Mouse (Mus musculus): ENCODE measurements around the gene Pde8b. TPM values are rescaled to one million over a fixed set of nuclear protein-coding genes. Genes with fewer than 3 reads are reported as not detected.

Pde8b gene
- polyA plus RNA-seq, 1 experiment from 2014 or later: 7.3 TPM

GRCm38 (mm10) chr13:95120570-95120969 is 129.6 kb downstream of the Pde8b start:
- no peaks in the 10 kb centered on the region for H3K36me3 ChIP-seq (ENCODE audit: control insufficient read depth, insufficient read depth, low read length)
- no peak overlapping the region for H3K4me2 ChIP-seq (ENCODE audit: low read length)
- H3K27me3 ChIP-seq (ENCODE audit: control insufficient read depth, insufficient read depth, low read length): no peaks in the 10 kb centered on the region
- WGBS: 75% methylated on average over 4 of the region's 4 CpGs
- H3K4me1 ChIP-seq (ENCODE audit: control insufficient read depth, insufficient read depth, low read length): no peaks in the 10 kb centered on the region
- H3K9me3 ChIP-seq (ENCODE audit: control insufficient read depth, low read length): no peaks in the 10 kb centered on the region
- ATAC-seq (ENCODE audit: low FRiP score, low TSS enrichment) (no peak), DNase-seq (no peak)
- no peak overlapping the region for H3K27ac ChIP-seq (replicated peaks; ENCODE audit: low read depth, low read length)
- H3K9ac ChIP-seq (replicated peaks; ENCODE audit: low read length): no peak overlapping the region
- H3K4me3 ChIP-seq (replicated peaks; ENCODE audit: low read depth, low read length): no peak overlapping the region

DNA sequence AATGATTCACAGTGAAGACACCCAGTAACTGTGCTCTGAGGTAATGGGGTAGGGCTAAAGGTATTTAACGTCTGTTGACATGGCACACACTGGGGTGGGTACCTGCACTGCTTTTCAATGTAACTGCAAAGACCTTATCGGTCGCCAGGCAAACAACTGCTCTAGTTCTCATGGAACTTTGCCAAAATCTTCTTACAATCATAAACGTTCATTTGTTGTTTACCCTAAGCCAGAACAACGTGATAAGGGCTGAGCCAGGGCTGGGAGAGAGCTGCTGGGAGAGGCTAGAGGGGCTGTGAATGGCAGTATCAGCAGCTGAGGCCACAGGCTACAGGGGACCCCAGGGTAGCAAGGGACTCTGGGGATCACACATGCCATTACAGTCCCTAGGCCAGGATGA is 136.4 kb downstream of the Pde8b start:
- Histone ChIP-seq H3K4me2 (ENCODE audit: low read length) (no peak overlapping the region), H3K27me3 (ENCODE audit: control insufficient read depth, insufficient read depth, low read length) (no peaks in the 10 kb centered on the region), H3K9me3 (ENCODE audit: control insufficient read depth, low read length) (no peaks in the 10 kb centered on the region), H3K4me1 (ENCODE audit: control insufficient read depth, insufficient read depth, low read length) (no peaks in the 10 kb centered on the region), H3K27ac (replicated peaks; ENCODE audit: low read depth, low read length) (no peak overlapping the region), H3K4me3 (replicated peaks; ENCODE audit: low read depth, low read length) (no peak overlapping the region), H3K9ac (replicated peaks; ENCODE audit: low read length) (no peak overlapping the region), H3K36me3 (ENCODE audit: control insufficient read depth, insufficient read depth, low read length) (no peaks in the 10 kb centered on the region)
- DNase-seq (no peak), ATAC-seq (ENCODE audit: low FRiP score, low TSS enrichment) (no peak)
- WGBS: 64% methylated on average over 5 of the region's 5 CpGs

GRCm38 (mm10) chr13:95109555-95109954 is 140.6 kb downstream of the Pde8b start:
- no peaks in the 10 kb centered on the region for H3K27me3 ChIP-seq (ENCODE audit: control insufficient read depth, insufficient read depth, low read length)
- no peak overlapping the region for H3K4me3 ChIP-seq (replicated peaks; ENCODE audit: low read depth, low read length)
- H3K27ac ChIP-seq (replicated peaks; ENCODE audit: low read depth, low read length): no peak overlapping the region
- no peak overlapping the region for H3K4me2 ChIP-seq (ENCODE audit: low read length)
- DNase-seq (no peak), ATAC-seq (ENCODE audit: low FRiP score, low TSS enrichment) (no peak)
- H3K9ac ChIP-seq (replicated peaks; ENCODE audit: low read length): no peak overlapping the region
- H3K4me1 ChIP-seq (ENCODE audit: control insufficient read depth, insufficient read depth, low read length): no peaks in the 10 kb centered on the region
- WGBS: 90% methylated on average over 3 of the region's 3 CpGs
- no peaks in the 10 kb centered on the region for H3K36me3 ChIP-seq (ENCODE audit: control insufficient read depth, insufficient read depth, low read length)
- no peaks in the 10 kb centered on the region for H3K9me3 ChIP-seq (ENCODE audit: control insufficient read depth, low read length)

DNA sequence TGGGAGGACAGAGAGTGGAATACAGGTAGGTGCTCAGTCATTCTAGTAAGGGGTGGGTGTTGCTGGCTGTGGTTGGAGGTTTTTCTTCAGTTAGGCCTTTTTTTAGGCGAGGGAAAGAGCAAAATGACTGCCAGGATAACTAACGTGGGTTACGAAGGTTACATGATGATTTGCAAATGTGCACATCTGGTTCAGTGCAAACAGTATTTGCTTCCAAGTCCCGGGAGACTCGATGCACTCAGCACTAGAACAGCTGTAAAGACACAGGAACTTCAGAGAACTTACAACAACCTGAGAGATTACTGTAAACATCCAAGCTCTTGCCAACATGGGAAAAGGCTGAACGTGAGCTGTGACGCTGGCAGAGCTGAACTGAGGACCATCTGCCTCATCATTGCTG is 142.1 kb downstream of the Pde8b start:
- 81% methylated on average over 7 of the region's 7 CpGs for WGBS
- no peaks in the 10 kb centered on the region for H3K4me1 ChIP-seq (ENCODE audit: control insufficient read depth, insufficient read depth, low read length)
- H3K9ac ChIP-seq (replicated peaks; ENCODE audit: low read length): no peak overlapping the region
- H3K4me3 ChIP-seq (replicated peaks; ENCODE audit: low read depth, low read length): no peak overlapping the region
- no peaks in the 10 kb centered on the region for H3K27me3 ChIP-seq (ENCODE audit: control insufficient read depth, insufficient read depth, low read length)
- no peak overlapping the region for H3K4me2 ChIP-seq (ENCODE audit: low read length)
- no peaks in the 10 kb centered on the region for H3K36me3 ChIP-seq (ENCODE audit: control insufficient read depth, insufficient read depth, low read length)
- no peak overlapping the region for H3K27ac ChIP-seq (replicated peaks; ENCODE audit: low read depth, low read length)
- DNase-seq (no peak), ATAC-seq (ENCODE audit: low FRiP score, low TSS enrichment) (no peak)
- no peaks in the 10 kb centered on the region for H3K9me3 ChIP-seq (ENCODE audit: control insufficient read depth, low read length)

DNA sequence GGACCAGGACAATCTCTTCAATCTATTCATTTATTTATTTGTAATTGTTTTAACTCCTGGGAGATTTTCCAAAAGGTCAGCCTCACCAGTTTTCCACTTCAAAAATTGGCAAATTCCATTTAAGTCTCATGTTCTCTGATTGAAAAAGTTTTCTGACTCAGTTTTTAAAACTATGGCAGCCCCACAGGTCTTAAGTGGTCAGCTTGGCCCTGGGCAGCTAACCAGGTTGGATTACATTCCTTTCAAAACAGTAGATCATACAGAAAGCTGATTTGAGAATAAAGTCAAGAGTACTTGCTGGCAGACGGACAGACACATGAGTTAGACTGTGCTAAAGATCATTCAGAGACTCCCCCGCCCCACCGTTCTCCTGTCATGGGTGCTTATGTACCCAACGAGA is 145.3 kb downstream of the Pde8b start:
- no peaks in the 10 kb centered on the region for H3K27me3 ChIP-seq (ENCODE audit: control insufficient read depth, insufficient read depth, low read length)
- no peaks in the 10 kb centered on the region for H3K9me3 ChIP-seq (ENCODE audit: control insufficient read depth, low read length)
- ATAC-seq (ENCODE audit: low FRiP score, low TSS enrichment) (no peak), DNase-seq (no peak)
- no peak overlapping the region for H3K4me3 ChIP-seq (replicated peaks; ENCODE audit: low read depth, low read length)
- H3K27ac ChIP-seq (replicated peaks; ENCODE audit: low read depth, low read length): no peak overlapping the region
- H3K4me2 ChIP-seq (ENCODE audit: low read length): no peak overlapping the region
- H3K36me3 ChIP-seq (ENCODE audit: control insufficient read depth, insufficient read depth, low read length): no peaks in the 10 kb centered on the region
- no peaks in the 10 kb centered on the region for H3K4me1 ChIP-seq (ENCODE audit: control insufficient read depth, insufficient read depth, low read length)
- 46% methylated on average over 4 of the region's 4 CpGs for WGBS
- no peak overlapping the region for H3K9ac ChIP-seq (replicated peaks; ENCODE audit: low read length)

DNA sequence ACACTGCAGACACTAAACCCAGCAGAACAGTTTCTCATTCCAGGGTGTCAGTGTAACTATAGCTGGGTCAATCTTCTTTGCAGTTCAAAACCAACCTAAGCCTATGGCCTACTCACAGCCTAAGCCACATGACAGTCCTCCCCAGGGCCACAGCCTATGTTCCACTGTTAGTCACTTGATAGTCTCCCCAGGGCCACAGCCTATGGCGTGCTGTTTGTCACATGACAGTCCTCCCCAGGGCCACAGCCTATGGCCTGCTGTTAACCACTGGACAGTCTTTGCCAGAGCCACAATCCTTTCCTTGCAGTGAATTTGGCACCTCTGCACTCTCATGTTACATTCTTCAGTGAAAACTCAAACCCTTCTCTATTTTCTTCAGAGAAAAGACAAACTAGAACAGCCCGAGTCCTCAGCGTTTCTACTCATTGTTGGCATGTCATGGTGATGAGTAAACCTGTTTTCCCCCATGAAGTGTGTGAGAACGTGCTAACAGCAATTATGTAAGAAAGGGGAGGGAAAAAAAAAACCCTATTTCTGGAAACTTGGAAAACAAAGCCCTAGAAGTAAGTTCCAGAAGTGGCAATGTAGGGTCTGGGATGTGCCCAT is 147.0 kb downstream of the Pde8b start:
- H3K9me3 ChIP-seq (ENCODE audit: control insufficient read depth, low read length): no peaks in the 10 kb centered on the region
- no peak for ATAC-seq (ENCODE audit: low FRiP score, low TSS enrichment)
- H3K9ac ChIP-seq (replicated peaks; ENCODE audit: low read length): no peak overlapping the region

DNA sequence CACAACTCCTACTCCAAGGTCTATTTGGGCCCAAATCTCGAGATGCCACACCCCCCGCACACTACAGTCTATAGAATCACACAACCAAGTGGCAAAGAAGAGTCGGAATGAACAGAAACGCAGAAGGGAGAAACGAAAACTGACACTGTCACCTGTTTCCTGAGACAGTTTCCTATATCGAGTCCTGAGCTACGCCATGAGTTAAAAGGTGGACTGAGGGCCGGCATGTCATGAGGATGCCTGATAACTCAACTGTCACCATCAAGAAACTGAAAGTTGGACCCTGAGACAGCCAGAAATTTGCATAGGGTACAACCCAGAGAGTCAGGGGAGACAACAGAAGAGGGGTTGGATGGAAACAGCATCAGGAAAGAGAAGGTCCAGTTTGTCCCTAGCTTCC is 148.8 kb downstream of the Pde8b start:
- H3K9me3 ChIP-seq (ENCODE audit: control insufficient read depth, low read length): no peaks in the 10 kb centered on the region
- 90% methylated on average over 8 of the region's 8 CpGs for WGBS
- ATAC-seq (ENCODE audit: low FRiP score, low TSS enrichment): no peak

More for the DNA sequence above, 147.0 kb downstream of the Pde8b start:
- Histone ChIP-seq H3K27me3 (ENCODE audit: control insufficient read depth, insufficient read depth, low read length) (no peaks in the 10 kb centered on the region), H3K36me3 (ENCODE audit: control insufficient read depth, insufficient read depth, low read length) (no peaks in the 10 kb centered on the region), H3K4me2 (ENCODE audit: low read length) (no peak overlapping the region), H3K27ac (replicated peaks; ENCODE audit: low read depth, low read length) (no peak overlapping the region), H3K4me1 (ENCODE audit: control insufficient read depth, insufficient read depth, low read length) (no peaks in the 10 kb centered on the region), H3K4me3 (replicated peaks; ENCODE audit: low read depth, low read length) (no peak overlapping the region)
- no peak for DNase-seq
- 63% methylated on average over 4 of the region's 4 CpGs for WGBS

DNA sequence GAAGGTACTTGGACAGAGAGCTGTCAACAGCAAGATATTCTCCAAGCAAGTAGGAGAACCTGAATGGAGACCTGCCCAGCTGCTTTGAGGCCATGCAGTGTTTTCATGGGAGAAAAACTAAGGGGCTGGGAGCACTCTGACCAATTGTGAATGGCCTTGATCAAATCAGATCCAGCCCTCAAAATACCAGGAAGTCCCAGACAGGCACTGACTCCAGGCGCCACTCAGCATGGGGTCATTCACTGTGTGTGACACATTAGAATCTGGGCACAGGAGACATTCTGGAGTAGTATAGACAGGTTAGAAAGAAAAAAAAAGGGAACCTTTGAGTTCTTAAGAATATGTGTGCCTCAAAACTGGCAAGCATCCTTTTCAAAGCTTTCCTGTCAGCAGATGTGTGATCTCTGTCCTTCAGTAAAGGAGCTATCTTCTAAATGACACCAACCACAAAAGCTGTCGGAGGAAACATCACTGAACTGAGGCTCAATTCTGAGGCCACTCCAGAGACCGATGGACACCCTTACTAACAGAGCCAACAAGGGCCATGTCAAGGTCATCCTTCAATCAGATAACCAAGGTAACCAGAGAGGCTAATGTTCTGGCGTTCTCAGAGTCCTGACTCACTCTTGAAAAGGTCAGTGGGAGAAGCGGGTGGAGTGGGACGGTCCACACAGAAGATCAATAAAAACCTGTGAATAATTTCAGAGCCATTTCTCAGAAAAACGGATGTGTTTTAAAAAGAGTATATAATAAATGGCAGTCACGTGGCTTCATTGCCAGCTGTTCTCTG is 151.0 kb downstream of the Pde8b start:
- Histone ChIP-seq H3K27me3 (ENCODE audit: control insufficient read depth, insufficient read depth, low read length) (no peaks in the 10 kb centered on the region), H3K4me3 (replicated peaks; ENCODE audit: low read depth, low read length) (no peak overlapping the region), H3K4me2 (ENCODE audit: low read length) (no peak overlapping the region), H3K9ac (replicated peaks; ENCODE audit: low read length) (no peak overlapping the region), H3K4me1 (ENCODE audit: control insufficient read depth, insufficient read depth, low read length) (no peaks in the 10 kb centered on the region), H3K36me3 (ENCODE audit: control insufficient read depth, insufficient read depth, low read length) (no peaks in the 10 kb centered on the region), H3K27ac (replicated peaks; ENCODE audit: low read depth, low read length) (no peak overlapping the region), H3K9me3 (ENCODE audit: control insufficient read depth, low read length) (no peaks in the 10 kb centered on the region)
- WGBS: 82% methylated on average over 8 of the region's 8 CpGs
- ATAC-seq (ENCODE audit: low FRiP score, low TSS enrichment) (no peak), DNase-seq (no peak)

More for the DNA sequence above, 148.8 kb downstream of the Pde8b start:
- H3K27me3 ChIP-seq (ENCODE audit: control insufficient read depth, insufficient read depth, low read length): no peaks in the 10 kb centered on the region
- no peak overlapping the region for H3K4me2 ChIP-seq (ENCODE audit: low read length)
- no peaks in the 10 kb centered on the region for H3K36me3 ChIP-seq (ENCODE audit: control insufficient read depth, insufficient read depth, low read length)
- no peaks in the 10 kb centered on the region for H3K4me1 ChIP-seq (ENCODE audit: control insufficient read depth, insufficient read depth, low read length)
- no peak overlapping the region for H3K27ac ChIP-seq (replicated peaks; ENCODE audit: low read depth, low read length)
- H3K4me3 ChIP-seq (replicated peaks; ENCODE audit: low read depth, low read length): no peak overlapping the region
- no peak for DNase-seq
- no peak overlapping the region for H3K9ac ChIP-seq (replicated peaks; ENCODE audit: low read length)

DNA sequence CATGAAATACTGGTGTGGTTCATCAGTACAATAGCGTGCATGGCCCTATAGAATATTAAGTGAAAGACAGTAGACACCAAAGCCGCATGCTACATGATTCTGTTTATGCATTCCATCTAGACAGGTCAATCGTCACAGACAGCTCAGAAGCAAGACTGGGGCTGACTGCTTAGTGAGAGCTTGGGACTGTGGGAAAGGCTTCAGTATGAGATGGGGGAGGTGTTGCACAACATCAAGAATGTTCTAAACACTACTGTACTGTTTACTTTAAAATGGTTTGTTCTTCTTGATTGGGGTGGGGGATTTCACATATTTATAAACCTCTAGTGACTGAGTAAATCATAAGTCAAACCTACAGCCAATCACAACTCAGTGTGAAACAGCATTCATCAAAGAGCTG is 153.5 kb downstream of the Pde8b start:
- no peak for ATAC-seq (ENCODE audit: low FRiP score, low TSS enrichment)
- Histone ChIP-seq H3K9me3 (ENCODE audit: control insufficient read depth, low read length) (no peaks in the 10 kb centered on the region), H3K4me3 (replicated peaks; ENCODE audit: low read depth, low read length) (no peak overlapping the region), H3K36me3 (ENCODE audit: control insufficient read depth, insufficient read depth, low read length) (no peaks in the 10 kb centered on the region), H3K4me2 (ENCODE audit: low read length) (no peak overlapping the region), H3K27ac (replicated peaks; ENCODE audit: low read depth, low read length) (no peak overlapping the region), H3K4me1 (ENCODE audit: control insufficient read depth, insufficient read depth, low read length) (no peaks in the 10 kb centered on the region), H3K27me3 (ENCODE audit: control insufficient read depth, insufficient read depth, low read length) (no peaks in the 10 kb centered on the region), H3K9ac (replicated peaks; ENCODE audit: low read length) (no peak overlapping the region)
- no peak for DNase-seq
- WGBS: 88% methylated on average over 3 of the region's 3 CpGs

Measured in midbrain, embryonic 14.5 days (tissue).